Mouse (Mus musculus) liver, embryonic 14.5 days (tissue): ENCODE results near the gene Psg16.

ENCODE experiments used
- CTCF ChIP-seq: IDR thresholded peaks from 2 replicates; pipeline ENCODE4 v1.5.1; 2016; ENCODE audit warnings: antibody characterized with exemption, low read depth, control low read depth
- EP300 ChIP-seq: IDR thresholded peaks from 2 replicates; pipeline ENCODE4 v1.6.1; 2016; ENCODE audit warnings: antibody characterized with exemption, low read depth

DNA sequence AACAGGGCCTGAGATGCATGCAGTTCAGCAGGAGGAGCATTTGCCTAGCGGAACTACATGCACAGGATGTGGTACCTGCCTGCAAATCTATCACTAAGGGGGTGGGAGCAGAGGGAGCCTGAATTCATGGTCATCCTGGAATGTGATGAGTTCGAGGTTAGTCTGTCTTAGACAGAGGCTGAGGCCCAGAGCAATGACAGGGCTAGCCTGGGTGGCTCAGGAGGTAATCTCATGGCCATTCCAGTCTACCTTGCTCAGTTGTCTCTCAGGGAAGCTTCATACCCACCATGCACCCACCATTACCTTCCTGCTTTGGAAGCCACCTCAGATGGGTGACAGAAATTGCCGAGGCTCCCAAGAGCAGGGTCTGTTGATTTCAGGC is 14.4 kb upstream of the Psg16 start:
- no peak for TF ChIP-seq CTCF
- no peak for TF ChIP-seq EP300
